Mouse (Mus musculus): ENCODE data around the gene Lhfp.

- TF ChIP-seq CTCF (IDR thresholded peaks at IDR 0.05; ENCODE audit: low read depth, low read length) (no peak), GATA1 (IDR thresholded peaks at IDR 0.05; ENCODE audit: borderline replicate concordance, low read length) (no peak), TAL1 (conservative IDR thresholded peaks at IDR 0.05; ENCODE audit: low read depth, low read length) (no peak)
These were observed 9.7 kb upstream of the Lhfp start for GRCm38 (mm10) chr3:53031586-53031985.

Measured in G1E (cell line).